Mouse (Mus musculus): ENCODE measurements around the gene Cdk14.

- no peak for TF ChIP-seq ZNF384 (IDR thresholded peaks at IDR 0.05; ENCODE audit: low read depth, low read length)
- no peak for TF ChIP-seq CHD2 (IDR thresholded peaks at IDR 0.05; ENCODE audit: low read depth, low read length)
- no peak for TF ChIP-seq HCFC1 (IDR thresholded peaks at IDR 0.05; ENCODE audit: borderline replicate concordance, insufficient read depth, low read length)
- no peak for TF ChIP-seq ZC3H11A (IDR thresholded peaks at IDR 0.05; ENCODE audit: borderline replicate concordance, low read depth, low read length)
- no peak for TF ChIP-seq MAFK (IDR thresholded peaks at IDR 0.05; ENCODE audit: insufficient read depth, low read depth, low read length)
These were observed 256.3 kb downstream of the Cdk14 start for GRCm38 (mm10) chr5:5163823-5164222.

Data from ES-E14 (cell line).